Mouse (Mus musculus) lung, embryonic 15.5 days (tissue): ENCODE data around the gene Matn4. TPM values are rescaled to one million over a fixed set of nuclear protein-coding genes. Genes with fewer than 3 reads are reported as not detected.

Experiments
- ATAC-seq: fragments of 200-750 bp; cut with Nextera tagmentation; 2 replicates; pipeline ENCODE4 v1.8.0; 2017; ENCODE audit warnings: moderate number of reproducible peaks, borderline replicate concordance; ENCODE audit not compliant: low FRiP score, low TSS enrichment; ENCODE audit errors: extremely low read depth
- H3K27ac ChIP-seq: fragments of 300-500 bp; sonication (generic); 2 replicates; pipeline ENCODE4 v1.5.1; 2015; ENCODE audit warnings: moderate library complexity, mild to moderate bottlenecking, inconsistent platforms
- H3K27me3 ChIP-seq: fragments of 300-500 bp; sonication (generic); 2 replicates; pipeline ENCODE4 v1.6.1; 2015; ENCODE audit warnings: inconsistent platforms
- H3K36me3 ChIP-seq: fragments of 300-500 bp; sonication (generic); 2 replicates; pipeline ENCODE4 v1.6.1; 2015; ENCODE audit warnings: inconsistent platforms
- H3K4me1 ChIP-seq: fragments of 300-500 bp; sonication (generic); 2 replicates; pipeline ENCODE4 v1.6.1; 2015; ENCODE audit warnings: inconsistent platforms
- H3K4me2 ChIP-seq: fragments of 300-500 bp; sonication (generic); 2 replicates; pipeline ENCODE4 v1.6.1; 2015; ENCODE audit warnings: inconsistent platforms, mild to moderate bottlenecking, moderate library complexity
- H3K4me3 ChIP-seq: fragments of 300-500 bp; sonication (generic); 2 replicates; pipeline ENCODE4 v1.5.1; 2015; ENCODE audit warnings: mild to moderate bottlenecking, inconsistent platforms
- H3K9ac ChIP-seq: fragments of 300-500 bp; sonication (generic); 2 replicates; pipeline ENCODE4 v1.6.1; 2015; ENCODE audit warnings: inconsistent platforms
- H3K9me3 ChIP-seq: fragments of 300-500 bp; sonication (generic); 2 replicates; pipeline ENCODE4 v1.6.1; 2016; ENCODE audit warnings: inconsistent platforms
- WGBS: fragments of 180-500 bp; shearing (Covaris S2); methylation state at CpG from one replicate; pipeline ENCODE4 v1.1.7; 2015; 5-methylcytosine and 5-hydroxymethylcytosine counted together
- polyA plus RNA-seq: library from polyadenylated mRNA; unstranded; fragments of >200 nt; fragmentation: Nextera tagmentation; extraction: Ambion mirVana; gene quantifications from 2 replicates; pipeline ENCODE4 v1.2.1, GENCODE M21; 2015

Matn4 gene
- polyA plus RNA-seq, result 41.3 and 42.7 TPM in 2 replicates

- Histone ChIP-seq H3K36me3 (no peaks in the 10 kb centered on the region), H3K4me1 (peaks cover 60% of the 10 kb centered on the region), H3K4me2 (peak within 1 kb of the TSS; percentile 74), H3K27ac (peak within 1 kb of the TSS; percentile 94), H3K9ac (peak within 1 kb of the TSS; percentile 48), H3K27me3 (peaks cover 75% of the 10 kb centered on the region), H3K9me3 (no peaks in the 10 kb centered on the region), H3K4me3 (peak within 1 kb of the TSS; percentile 46)
- WGBS, result 10% methylated on average over 9 of the region's 9 CpGs
- ATAC-seq, result no peak
Measured at GRCm38 (mm10) chr2:164405060-164405459, at the start of gene Matn4. Gene Matn4 (minus strand): TSS chr2:164405160.

- ATAC-seq, result no peak
- Histone ChIP-seq H3K27ac (no peak overlapping the region; the same call in 1 of the 2 replicates), H3K4me1 (peaks cover 64% of the 10 kb centered on the region), H3K9ac (no peak overlapping the region), H3K27me3 (no peaks in the 10 kb centered on the region), H3K4me3 (no peak overlapping the region), H3K36me3 (no peaks in the 10 kb centered on the region), H3K9me3 (no peaks in the 10 kb centered on the region), H3K4me2 (no peak overlapping the region)
- WGBS, result 63% methylated on average over 7 of the region's 7 CpGs
Measured at GRCm38 (mm10) chr2:164453887-164454500, 49.0 kb upstream of the Matn4 start.

- H3K4me3 ChIP-seq, result no peak overlapping the region
- no peak overlapping the region for H3K4me2 ChIP-seq
- ATAC-seq, result no peak
- H3K4me1 ChIP-seq, result peaks cover 68% of the 10 kb centered on the region
- H3K9me3 ChIP-seq, result no peaks in the 10 kb centered on the region
- WGBS, result 38% methylated on average over 14 of the region's 14 CpGs
- no peak overlapping the region for H3K9ac ChIP-seq
- H3K27ac ChIP-seq, result 0 out of 2 replicates have a peak overlapping the region, but pooled peaks have one; percentile 25
- H3K27me3 ChIP-seq, result no peaks in the 10 kb centered on the region
- no peaks in the 10 kb centered on the region for H3K36me3 ChIP-seq
Measured at GRCm38 (mm10) chr2:164453047-164453757, 48.2 kb upstream of the Matn4 start.

GRCm38 (mm10) chr2:164452000-164452676, 47.2 kb upstream of the Matn4 start:
- H3K4me3 ChIP-seq, result no peak overlapping the region
- no peak overlapping the region for H3K27ac ChIP-seq
- no peak overlapping the region for H3K4me2 ChIP-seq
- no peaks in the 10 kb centered on the region for H3K27me3 ChIP-seq
- no peaks in the 10 kb centered on the region for H3K36me3 ChIP-seq
- ATAC-seq, result peak; percentile 60
- WGBS, result 40% methylated on average over 13 of the region's 13 CpGs
- H3K9me3 ChIP-seq, result no peaks in the 10 kb centered on the region
- H3K4me1 ChIP-seq, result peaks cover 68% of the 10 kb centered on the region
- no peak overlapping the region for H3K9ac ChIP-seq

- Histone ChIP-seq H3K4me3 (no peak overlapping the region), H3K4me2 (no peak overlapping the region), H3K9me3 (no peaks in the 10 kb centered on the region), H3K27ac (peak overlapping the region; percentile 24; the same call in 1 of the 2 replicates), H3K9ac (no peak overlapping the region), H3K27me3 (no peaks in the 10 kb centered on the region), H3K4me1 (peaks cover 41% of the 10 kb centered on the region), H3K36me3 (no peaks in the 10 kb centered on the region)
- ATAC-seq, result no peak
- 65% methylated on average over 14 of the region's 14 CpGs for WGBS
Measured at GRCm38 (mm10) chr2:164449341-164450042, 44.5 kb upstream of the Matn4 start.

GRCm38 (mm10) chr2:164448921-164449320, 44.0 kb upstream of the Matn4 start:
- Histone ChIP-seq H3K36me3 (no peaks in the 10 kb centered on the region), H3K4me2 (no peak overlapping the region), H3K4me1 (peaks cover 35% of the 10 kb centered on the region), H3K9ac (no peak overlapping the region), H3K4me3 (no peak overlapping the region), H3K27me3 (no peaks in the 10 kb centered on the region), H3K9me3 (no peaks in the 10 kb centered on the region), H3K27ac (peak overlapping the region; percentile 9; the same call in 1 of the 2 replicates)
- WGBS, result 53% methylated on average over 5 of the region's 5 CpGs
- ATAC-seq, result no peak

- no peaks in the 10 kb centered on the region for H3K36me3 ChIP-seq
- no peak overlapping the region for H3K4me2 ChIP-seq
- no peak for ATAC-seq
- no peak overlapping the region for H3K4me3 ChIP-seq
- no peaks in the 10 kb centered on the region for H3K9me3 ChIP-seq
- no peaks in the 10 kb centered on the region for H3K27me3 ChIP-seq
- WGBS, result 95% methylated on average over 1 of the region's 1 CpGs
- no peak overlapping the region for H3K9ac ChIP-seq
- no peak overlapping the region for H3K27ac ChIP-seq
- H3K4me1 ChIP-seq, result peaks cover 36% of the 10 kb centered on the region
Measured at GRCm38 (mm10) chr2:164448140-164448539, 43.2 kb upstream of the Matn4 start.

GRCm38 (mm10) chr2:164446086-164446469, 41.1 kb upstream of the Matn4 start:
- Histone ChIP-seq H3K4me2 (no peak overlapping the region), H3K4me1 (peaks cover 35% of the 10 kb centered on the region), H3K27ac (no peak overlapping the region), H3K36me3 (no peaks in the 10 kb centered on the region), H3K27me3 (no peaks in the 10 kb centered on the region), H3K9me3 (no peaks in the 10 kb centered on the region), H3K4me3 (no peak overlapping the region), H3K9ac (no peak overlapping the region)
- WGBS, result 70% methylated on average over 3 of the region's 3 CpGs
- ATAC-seq, result no peak

- no peak overlapping the region for H3K4me2 ChIP-seq
- H3K36me3 ChIP-seq, result no peaks in the 10 kb centered on the region
- peaks cover 41% of the 10 kb centered on the region for H3K4me1 ChIP-seq
- no peak overlapping the region for H3K4me3 ChIP-seq
- no peak overlapping the region for H3K27ac ChIP-seq
- ATAC-seq, result no peak
- H3K27me3 ChIP-seq, result no peaks in the 10 kb centered on the region
- no peak overlapping the region for H3K9ac ChIP-seq
- WGBS, result 69% methylated on average over 3 of the region's 3 CpGs
- no peaks in the 10 kb centered on the region for H3K9me3 ChIP-seq
Measured at GRCm38 (mm10) chr2:164445399-164446085, 40.6 kb upstream of the Matn4 start.

GRCm38 (mm10) chr2:164444701-164445100, 39.7 kb upstream of the Matn4 start:
- Histone ChIP-seq H3K9me3 (no peaks in the 10 kb centered on the region), H3K36me3 (no peaks in the 10 kb centered on the region), H3K9ac (no peak overlapping the region), H3K4me2 (no peak overlapping the region), H3K27ac (no peak overlapping the region), H3K4me3 (no peak overlapping the region), H3K27me3 (no peaks in the 10 kb centered on the region), H3K4me1 (peaks cover 46% of the 10 kb centered on the region)
- 59% methylated on average over 2 of the region's 2 CpGs for WGBS
- ATAC-seq, result no peak

GRCm38 (mm10) chr2:164443460-164444000, 38.6 kb upstream of the Matn4 start, which contains the start of gene Sdc4:
Gene Sdc4 (minus strand): TSS chr2:164443887.
- H3K27me3 ChIP-seq, result no peaks in the 10 kb centered on the region
- ATAC-seq, result no peak
- peak within 1 kb of the TSS; percentile 83 for H3K9ac ChIP-seq
- H3K36me3 ChIP-seq, result no peaks in the 10 kb centered on the region
- H3K4me3 ChIP-seq, result peak within 1 kb of the TSS; percentile 74
- H3K9me3 ChIP-seq, result no peaks in the 10 kb centered on the region
- H3K27ac ChIP-seq, result peak within 1 kb of the TSS; percentile 89
- 9% methylated on average over 18 of the region's 18 CpGs for WGBS
- peak within 1 kb of the TSS; percentile 84 for H3K4me2 ChIP-seq
- peaks cover 46% of the 10 kb centered on the region for H3K4me1 ChIP-seq
